Mouse (Mus musculus) liver, embryonic 11.5 days (tissue): ENCODE data around the gene Neurl1b. TPM values are rescaled to one million over a fixed set of nuclear protein-coding genes. Genes with fewer than 3 reads are reported as not detected.

Source experiments
- ATAC-seq: fragments of 200-750 bp; cut with Nextera tagmentation; replicated peaks from 2 replicates; pipeline ENCODE4 v1.8.0; 2017; ENCODE audit warnings: moderate number of reproducible peaks, mild to moderate bottlenecking, moderate TSS enrichment, moderate library complexity; ENCODE audit not compliant: low FRiP score
- DNase-seq: peaks from one replicate; pipeline ENCODE4 v3.0.0-alpha.2; 2017; ENCODE audit warnings: low spot score
- H3K27ac ChIP-seq: fragments of 300-500 bp; sonication (generic); 2 replicates; pipeline ENCODE4 v1.5.1; 2014; ENCODE audit warnings: mild to moderate bottlenecking, low read depth, low read length, control low read depth
- H3K27me3 ChIP-seq: fragments of 300-500 bp; sonication (generic); replicated peaks from 2 replicates; pipeline ENCODE4 v1.6.1; 2014; ENCODE audit warnings: low read length, mixed read lengths; ENCODE audit not compliant: control insufficient read depth, insufficient read depth
- H3K36me3 ChIP-seq: fragments of 300-500 bp; sonication (generic); 2 replicates; pipeline ENCODE4 v1.6.1; 2014; ENCODE audit warnings: mild to moderate bottlenecking, low read length, moderate library complexity, mixed read lengths; ENCODE audit not compliant: control insufficient read depth, insufficient read depth
- H3K4me1 ChIP-seq: fragments of 300-500 bp; sonication (generic); replicated peaks from 2 replicates; pipeline ENCODE4 v1.6.1; 2014; ENCODE audit warnings: low read length, mixed read lengths; ENCODE audit not compliant: control insufficient read depth, insufficient read depth
- H3K4me2 ChIP-seq: fragments of 300-500 bp; sonication (generic); 2 replicates; pipeline ENCODE4 v1.6.1; 2014; ENCODE audit warnings: mild to moderate bottlenecking, control low read depth, moderate library complexity
- H3K4me3 ChIP-seq: fragments of 300-500 bp; sonication (generic); 2 replicates; pipeline ENCODE4 v1.5.1; 2014; ENCODE audit warnings: low read depth, low read length, control low read depth
- H3K9ac ChIP-seq: fragments of 300-500 bp; sonication (generic); 2 replicates; pipeline ENCODE4 v1.6.1; 2014; ENCODE audit warnings: low read depth, low read length, control low read depth
- H3K9me3 ChIP-seq: fragments of 300-500 bp; sonication (generic); 2 replicates; pipeline ENCODE4 v1.6.1; 2016; ENCODE audit warnings: low read length, inconsistent platforms, mixed read lengths; ENCODE audit not compliant: control insufficient read depth
- WGBS: fragments of 180-500 bp; shearing (Covaris S2); extraction: QIAGEN DNeasy Blood & Tissue Kit; methylation state at CpG from one replicate; pipeline ENCODE4 v1.1.7; 2014; 5-methylcytosine and 5-hydroxymethylcytosine counted together
- polyA plus RNA-seq: library from polyadenylated mRNA; unstranded; fragments of >200 nt; fragmentation: Nextera tagmentation; extraction: Ambion mirVana; gene quantifications from 2 replicates; pipeline ENCODE4 v1.2.1, GENCODE M21; 2014

The Neurl1b gene
- polyA plus RNA-seq, 1 experiment from 2014 or later = 0.12 TPM

- peaks cover 17% of the 10 kb centered on the region for H3K4me1 ChIP-seq
- H3K4me2 ChIP-seq = peak overlapping the region; percentile 96
- H3K9ac ChIP-seq = no peak overlapping the region
- no peaks in the 10 kb centered on the region for H3K36me3 ChIP-seq
- peak overlapping the region; percentile 67 for H3K4me3 ChIP-seq
- ATAC-seq (no peak), DNase-seq (no peak)
- H3K9me3 ChIP-seq = no peaks in the 10 kb centered on the region
- H3K27me3 ChIP-seq = peaks cover 78% of the 10 kb centered on the region
- no peak overlapping the region for H3K27ac ChIP-seq
- 5% methylated on average over 27 of the region's 27 CpGs for WGBS
These were observed 781 bp downstream of the Neurl1b start for GRCm38 (mm10) chr17:26415355-26415865.

GRCm38 (mm10) chr17:26416141-26416540, 1.5 kb downstream of the Neurl1b start:
- peaks cover 76% of the 10 kb centered on the region for H3K27me3 ChIP-seq
- no peak overlapping the region for H3K9ac ChIP-seq
- 52% methylated on average over 3 of the region's 3 CpGs for WGBS
- H3K27ac ChIP-seq = no peak overlapping the region
- H3K36me3 ChIP-seq = no peaks in the 10 kb centered on the region
- no peak overlapping the region for H3K4me3 ChIP-seq
- no peak overlapping the region for H3K4me2 ChIP-seq
- DNase-seq (no peak), ATAC-seq (no peak)
- H3K9me3 ChIP-seq = no peaks in the 10 kb centered on the region
- peaks cover 17% of the 10 kb centered on the region for H3K4me1 ChIP-seq

- H3K4me2 ChIP-seq = no peak overlapping the region
- ATAC-seq (no peak), DNase-seq (no peak)
- no peak overlapping the region for H3K27ac ChIP-seq
- no peaks in the 10 kb centered on the region for H3K9me3 ChIP-seq
- H3K36me3 ChIP-seq = no peaks in the 10 kb centered on the region
- H3K27me3 ChIP-seq = peaks cover 62% of the 10 kb centered on the region
- peaks cover 15% of the 10 kb centered on the region for H3K4me1 ChIP-seq
- 71% methylated on average over 6 of the region's 6 CpGs for WGBS
- H3K9ac ChIP-seq = no peak overlapping the region
- no peak overlapping the region for H3K4me3 ChIP-seq
These were observed 3.3 kb downstream of the Neurl1b start for GRCm38 (mm10) chr17:26417770-26418421.

- ATAC-seq (no peak), DNase-seq (no peak)
- H3K4me1 ChIP-seq = 0 out of 2 replicates have a peak, but pooled peaks cover 9% of the 10 kb centered on the region
- H3K27ac ChIP-seq = no peak overlapping the region
- 69% methylated on average over 7 of the region's 7 CpGs for WGBS
- peaks cover 43% of the 10 kb centered on the region for H3K27me3 ChIP-seq
- no peak overlapping the region for H3K4me2 ChIP-seq
- no peaks in the 10 kb centered on the region for H3K36me3 ChIP-seq
- no peak overlapping the region for H3K4me3 ChIP-seq
- H3K9ac ChIP-seq = no peak overlapping the region
- H3K9me3 ChIP-seq = no peaks in the 10 kb centered on the region
These were observed 6.0 kb downstream of the Neurl1b start for GRCm38 (mm10) chr17:26420491-26421247.

GRCm38 (mm10) chr17:26421561-26421960, 6.9 kb downstream of the Neurl1b start:
- Histone ChIP-seq H3K27me3 (peaks cover 34% of the 10 kb centered on the region), H3K4me1 (0 out of 2 replicates have a peak, but pooled peaks cover 9% of the 10 kb centered on the region), H3K4me2 (no peak overlapping the region), H3K9me3 (no peaks in the 10 kb centered on the region), H3K4me3 (no peak overlapping the region), H3K36me3 (no peaks in the 10 kb centered on the region), H3K27ac (no peak overlapping the region), H3K9ac (no peak overlapping the region)
- WGBS = 50% methylated on average over 3 of the region's 3 CpGs
- DNase-seq (no peak), ATAC-seq (no peak)

- H3K9me3 ChIP-seq = no peaks in the 10 kb centered on the region
- H3K4me1 ChIP-seq = 0 out of 2 replicates have a peak, but pooled peaks cover 9% of the 10 kb centered on the region
- WGBS = 71% methylated on average over 6 of the region's 6 CpGs
- ATAC-seq (no peak), DNase-seq (no peak)
- H3K36me3 ChIP-seq = no peaks in the 10 kb centered on the region
- H3K4me2 ChIP-seq = no peak overlapping the region
- H3K4me3 ChIP-seq = no peak overlapping the region
- no peak overlapping the region for H3K27ac ChIP-seq
- no peak overlapping the region for H3K9ac ChIP-seq
- peaks cover 29% of the 10 kb centered on the region for H3K27me3 ChIP-seq
These were observed 7.8 kb downstream of the Neurl1b start for GRCm38 (mm10) chr17:26422390-26422789.

GRCm38 (mm10) chr17:26423967-26424641, 9.5 kb downstream of the Neurl1b start:
- Histone ChIP-seq H3K4me2 (no peak overlapping the region), H3K9ac (no peak overlapping the region)
- 30% methylated on average over 11 of the region's 11 CpGs for WGBS

GRCm38 (mm10) chr17:26424973-26425735, 10.5 kb downstream of the Neurl1b start:
- Histone ChIP-seq H3K27me3 (peaks cover 18% of the 10 kb centered on the region), H3K4me3 (no peak overlapping the region), H3K9me3 (no peaks in the 10 kb centered on the region), H3K36me3 (no peaks in the 10 kb centered on the region), H3K4me2 (no peak overlapping the region), H3K9ac (no peak overlapping the region), H3K4me1 (0 out of 2 replicates have a peak, but pooled peaks cover 9% of the 10 kb centered on the region), H3K27ac (no peak overlapping the region)
- 57% methylated on average over 13 of the region's 13 CpGs for WGBS
- ATAC-seq (no peak), DNase-seq (no peak)

More at GRCm38 (mm10) chr17:26423967-26424641, 9.5 kb downstream of the Neurl1b start:
- H3K27me3 ChIP-seq = peaks cover 18% of the 10 kb centered on the region
- no peaks in the 10 kb centered on the region for H3K36me3 ChIP-seq
- DNase-seq (no peak), ATAC-seq (no peak)
- H3K4me1 ChIP-seq = 0 out of 2 replicates have a peak, but pooled peaks cover 9% of the 10 kb centered on the region
- H3K27ac ChIP-seq = no peak overlapping the region
- H3K4me3 ChIP-seq = no peak overlapping the region
- H3K9me3 ChIP-seq = no peaks in the 10 kb centered on the region
